In the genomic region with DNA sequence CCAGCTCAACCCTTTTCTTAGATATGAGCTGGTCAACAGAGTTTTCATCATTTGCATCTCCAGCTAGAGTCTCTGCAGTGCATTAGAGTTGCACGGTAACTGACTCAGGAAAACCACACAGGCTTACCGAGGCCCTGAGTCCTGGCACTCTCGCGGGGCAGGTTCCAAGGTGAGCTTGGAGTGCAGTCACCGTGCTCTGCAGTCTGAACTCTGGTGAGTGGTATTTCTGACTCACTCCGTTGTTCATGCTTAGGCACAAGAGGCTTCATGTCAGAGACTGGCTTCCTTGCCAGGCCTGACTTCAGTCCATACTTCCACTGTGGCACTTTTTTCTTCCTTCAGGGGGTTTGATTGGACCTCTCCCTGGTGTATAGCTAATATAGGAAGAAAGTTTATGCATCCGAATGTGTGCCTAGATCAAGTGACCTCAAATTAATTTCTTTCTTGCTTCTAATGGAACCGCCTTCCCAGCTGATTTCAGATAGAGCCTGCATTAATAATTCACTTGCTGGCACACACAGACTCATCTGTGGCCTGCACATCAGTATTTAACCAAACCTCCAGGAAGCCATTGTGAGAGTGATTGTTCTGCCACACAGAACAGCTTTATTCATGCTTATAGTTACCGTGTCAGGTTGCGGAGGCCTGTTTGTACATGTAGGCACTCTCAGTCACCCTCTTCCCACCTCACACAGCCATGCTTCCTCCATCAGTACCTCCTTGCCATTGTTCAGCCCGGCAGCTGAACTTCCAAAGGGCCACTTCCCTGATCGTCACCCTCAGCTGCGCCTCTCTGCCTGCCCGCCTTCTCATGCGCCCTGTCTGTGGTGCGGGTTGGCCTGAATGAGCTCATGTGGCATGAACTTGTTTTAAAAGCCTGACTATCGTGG, we compare ENCODE assay signal across 13 mouse cellular contexts. TPM values are rescaled to one million over a fixed set of nuclear protein-coding genes. Genes with fewer than 3 reads are reported as not detected.
DNase-seq lines count a peak whose midpoint lies in the region; ATAC-seq and TF ChIP-seq lines count a peak whose summit lies in the region.
"Had no signal": no experiment of that assay in that cellular context is flagged by ENCODE, and none has a peak within 500 bp of the region (broad histone marks: within the 10 kb centered on the region; RNA-seq: fewer than 3 reads in every experiment).

No protein-coding gene starts in this region.

- 71% methylated on average over 17 of the region's 17 CpGs for WGBS in hindbrain, embryonic 15.5 days
- 70% methylated on average over 17 of the region's 17 CpGs for WGBS in hindbrain, postnatal 0 days
- WGBS in liver, embryonic 12.5 days (ENCODE audit: insufficient replicate concordance) = 75% methylated on average over 17 of the region's 17 CpGs

- H3K4me1 ChIP-seq in hindbrain, embryonic 15.5 days (replicated peaks) = peaks cover 10% of the 10 kb centered on the region; the same call in 1 of the 2 replicates
- no peaks in the 10 kb centered on the region for H3K4me1 ChIP-seq in hindbrain, postnatal 0 days (ENCODE audit: insufficient read depth, low read length)
- H3K4me1 ChIP-seq in embryonic fibroblast, embryonic 13.5 days (ENCODE audit: control insufficient read depth, insufficient read depth, low read length) = peaks cover 15% of the 10 kb centered on the region
- peaks cover 6% of the 10 kb centered on the region; the same call in 1 of the 2 replicates for H3K4me1 ChIP-seq in liver, embryonic 12.5 days
- H3K4me1 ChIP-seq: intestine, embryonic 15.5 days had no signal

- H3K27me3 ChIP-seq in hindbrain, embryonic 15.5 days = no peaks in the 10 kb centered on the region
- H3K27me3 ChIP-seq in hindbrain, postnatal 0 days (ENCODE audit: insufficient read depth, low read length) = no peaks in the 10 kb centered on the region
- H3K27me3 ChIP-seq in liver, embryonic 12.5 days (replicated peaks) = no peaks in the 10 kb centered on the region
- H3K27me3 ChIP-seq: intestine, embryonic 15.5 days had no signal

- H3K4me2 ChIP-seq in hindbrain, embryonic 15.5 days = no peak overlapping the region
- no peak overlapping the region for H3K4me2 ChIP-seq in hindbrain, postnatal 0 days (ENCODE audit: low read depth, low read length)
- no peak overlapping the region for H3K4me2 ChIP-seq in liver, embryonic 12.5 days
- H3K4me2 ChIP-seq: intestine, embryonic 15.5 days had no signal

- H3K27ac ChIP-seq in hindbrain, embryonic 15.5 days (replicated peaks) = 0 out of 2 replicates have a peak overlapping the region, but pooled peaks have one; percentile 17
- H3K27ac ChIP-seq in hindbrain, postnatal 0 days = no peak overlapping the region
- H3K27ac ChIP-seq in embryonic fibroblast, embryonic 13.5 days (ENCODE audit: insufficient read depth, low read length) = peak overlapping the region; percentile 2; the same call in 1 of the 2 replicates
- H3K27ac ChIP-seq in liver, embryonic 12.5 days = no peak overlapping the region
- H3K27ac ChIP-seq: intestine, embryonic 15.5 days had no signal

- TF ChIP-seq CTCF in hindbrain, postnatal 0 days (IDR thresholded peaks at IDR 0.05; ENCODE audit: low read depth) = no peak
- no peak for TF ChIP-seq CTCF in embryonic fibroblast, embryonic 13.5 days (IDR thresholded peaks at IDR 0.05; ENCODE audit: borderline replicate concordance, insufficient read depth, low read length)

- TF ChIP-seq POLR2A in embryonic fibroblast, embryonic 13.5 days (IDR thresholded peaks at IDR 0.05; ENCODE audit: low read depth, low read length) = no peak

- H3K9me3 ChIP-seq in hindbrain, embryonic 15.5 days = no peaks in the 10 kb centered on the region
- no peaks in the 10 kb centered on the region for H3K9me3 ChIP-seq in hindbrain, postnatal 0 days (ENCODE audit: low read length)
- H3K9me3 ChIP-seq in liver, embryonic 12.5 days (replicated peaks) = no peaks in the 10 kb centered on the region
- H3K9me3 ChIP-seq: intestine, embryonic 15.5 days had no signal

- no peak for ATAC-seq in hindbrain, embryonic 15.5 days (ENCODE audit: low FRiP score, low read depth)
- no peak for ATAC-seq in hindbrain, postnatal 0 days
- no peak for ATAC-seq in liver, embryonic 12.5 days
- ATAC-seq: intestine, embryonic 15.5 days had no signal

- H3K36me3 ChIP-seq in hindbrain, embryonic 15.5 days = no peaks in the 10 kb centered on the region
- H3K36me3 ChIP-seq in hindbrain, postnatal 0 days (ENCODE audit: insufficient read depth, low read length) = no peaks in the 10 kb centered on the region
- H3K36me3 ChIP-seq in liver, embryonic 12.5 days = peaks cover 13% of the 10 kb centered on the region; the same call in 1 of the 2 replicates
- H3K36me3 ChIP-seq: intestine, embryonic 15.5 days had no signal

- DNase-seq in hindbrain, postnatal 0 days (ENCODE audit: low spot score) = no peak
- DNase-seq in urinary bladder, postnatal 14 days (ENCODE audit: low spot score) = peak; percentile 26
- no peak for DNase-seq in urinary bladder, postnatal 25 days (ENCODE audit: low spot score)
- DNase-seq in lung, postnatal 10 days = no peak
- DNase-seq: adrenal gland, adult 8-10 months; cerebellum, adult 8-10 months; lung, adult 18-20 months; right cerebral cortex, postnatal 14 days; thymus, postnatal 14 days had no signal

- no peak overlapping the region for H3K4me3 ChIP-seq in hindbrain, embryonic 15.5 days
- H3K4me3 ChIP-seq in hindbrain, postnatal 0 days (ENCODE audit: low read length) = no peak overlapping the region
- H3K4me3 ChIP-seq in embryonic fibroblast, embryonic 13.5 days (ENCODE audit: insufficient read depth, low read length) = no peak overlapping the region
- H3K4me3 ChIP-seq in liver, embryonic 12.5 days = no peak overlapping the region
- H3K4me3 ChIP-seq: intestine, embryonic 15.5 days had no signal

- no peak overlapping the region for H3K9ac ChIP-seq in hindbrain, embryonic 15.5 days
- H3K9ac ChIP-seq in hindbrain, postnatal 0 days (replicated peaks; ENCODE audit: low read length) = no peak overlapping the region
- H3K9ac ChIP-seq in liver, embryonic 12.5 days = no peak overlapping the region
- H3K9ac ChIP-seq: intestine, embryonic 15.5 days had no signal

RNA-seq across cellular contexts. Expression of gene Has3, which starts 51.2 kb away (rescaled TPM):
- polyA plus RNA-seq in hindbrain, embryonic 15.5 days (2015; fragmentation: Nextera tagmentation; extraction: Ambion mirVana) = 0.92 and 1.5 TPM in 2 replicates
- total RNA-seq in hindbrain, postnatal 0 days (2014; rRNA removed) = 20.0 and 21.0 TPM in 2 replicates
- 0.63 and 1.2 TPM in 2 replicates for polyA plus RNA-seq in hindbrain, postnatal 0 days (2015; fragmentation: Nextera tagmentation; extraction: Ambion mirVana)
- 0.16 and 0.47 TPM in 2 replicates for polyA plus RNA-seq in embryonic fibroblast, embryonic 13.5 days (2011; ENCODE audit: insufficient read length, low read depth, missing spikeins)
- 0.04 TPM in 2 replicates for polyA plus RNA-seq in liver, embryonic 12.5 days (2016; fragmentation: Nextera tagmentation; extraction: Ambion mirVana)

Comparison
In these comparisons a context has a peak if more than half of its experiments do, and no peak if none do; other contexts are left out.
1. H3K27ac ChIP-seq: peak in hindbrain, embryonic 15.5 days (single experiment) and embryonic fibroblast, embryonic 13.5 days (single experiment); none in hindbrain, postnatal 0 days (single experiment) and liver, embryonic 12.5 days (single experiment).